Mouse (Mus musculus) naive thymus-derived CD4-positive, alpha-beta T cell, adult 5 months (primary cell): Measurements from ENCODE around the gene Prnd. TPM values are rescaled to one million over a fixed set of nuclear protein-coding genes. Genes with fewer than 3 reads are reported as not detected.

Source experiments
- polyA plus RNA-seq: library from polyadenylated mRNA; unstranded; fragments of 100-300 nt; shearing (Covaris generic); gene quantifications from one replicate; pipeline ENCODE4 v1.2.1, GENCODE M21; 2017

The Prnd gene
- not detected for polyA plus RNA-seq

DNA sequence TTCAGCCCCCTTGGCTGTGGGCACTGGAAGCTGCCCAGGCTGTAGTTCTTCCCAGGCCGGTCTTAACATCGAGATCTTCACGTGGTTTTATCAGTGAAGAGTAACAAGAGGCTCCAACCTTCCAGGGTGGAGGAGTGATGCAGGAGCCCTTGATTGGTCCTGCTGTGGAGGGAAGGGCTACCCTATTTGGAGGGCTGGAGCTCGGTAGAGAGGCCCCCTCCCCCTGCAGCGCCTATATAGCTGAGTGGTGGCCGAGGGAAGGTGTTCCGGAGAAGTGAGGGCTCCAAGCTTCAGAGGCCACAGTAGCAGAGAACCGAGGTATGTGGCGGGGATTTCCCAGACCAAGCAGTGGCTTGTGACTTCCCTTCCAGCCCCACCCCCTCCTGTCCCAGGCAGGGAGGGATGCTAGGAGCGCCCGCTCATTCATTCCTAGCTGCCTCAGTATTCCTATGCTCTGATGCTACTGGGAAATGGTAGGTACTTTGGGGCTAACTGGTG lies at the start of gene Prnd:
Prnd (plus strand) TSS at position 264 of the 498 bp plus-strand sequence.

DNA sequence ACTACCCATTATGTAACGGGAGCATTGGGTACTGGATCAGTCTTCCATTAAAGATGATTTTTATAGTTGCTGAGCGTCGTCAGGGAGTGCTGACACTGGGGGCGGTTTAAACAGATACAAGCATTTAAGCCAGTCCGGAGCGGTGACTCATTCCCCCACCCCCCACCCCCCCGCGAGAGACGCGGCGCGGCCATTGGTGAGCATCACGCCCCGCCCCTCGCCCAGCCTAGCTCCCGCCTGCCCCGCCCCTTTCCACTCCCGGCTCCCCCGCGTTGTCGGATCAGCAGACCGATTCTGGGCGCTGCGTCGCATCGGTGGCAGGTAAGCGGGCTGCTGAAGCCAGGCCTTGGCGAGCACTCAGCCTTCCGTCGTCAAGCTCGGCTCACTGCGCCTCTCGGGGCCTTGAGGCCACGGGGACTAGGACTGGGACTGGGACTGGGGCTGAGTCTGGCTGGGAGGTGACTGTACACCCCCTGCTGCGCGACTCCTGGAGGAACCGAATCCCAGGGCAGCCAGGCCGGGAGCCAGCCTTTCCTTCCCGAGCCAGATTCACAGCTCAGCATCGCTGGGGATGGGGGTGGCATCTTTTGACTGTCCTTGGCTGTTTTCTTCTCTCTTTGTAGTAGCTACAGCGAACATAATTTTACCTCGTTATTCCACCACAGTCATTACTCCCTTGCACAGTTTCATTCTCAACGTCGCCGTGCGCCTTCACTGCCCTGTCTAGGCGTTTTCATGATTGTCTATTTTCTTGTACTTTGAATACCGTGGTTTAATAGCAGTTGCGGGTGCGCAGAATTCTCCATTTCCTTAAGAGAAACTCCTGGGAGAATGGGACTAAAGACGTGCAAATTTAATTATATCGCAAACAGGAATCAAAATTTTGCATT lies 40.7 kb upstream of the Prnd start, which contains the start of the genes Prnp and Prn:
Prnp (plus strand) TSS at position 246 of the 890 bp plus-strand sequence.
Prn (plus strand) TSS at position 275 of the 890 bp plus-strand sequence.

Other genes with a start within 250 kb of the Prnd start
- not detected for gene Erv3, start 91.1 kb upstream of the Prnd start, polyA plus RNA-seq
- 2.3 TPM for gene Prnp, start 40.9 kb upstream of the Prnd start, polyA plus RNA-seq
- gene Prn, start 40.9 kb upstream of the Prnd start, polyA plus RNA-seq, result not detected
- 88.1 TPM for gene Rassf2, start 79.4 kb downstream of the Prnd start, polyA plus RNA-seq
- gene Slc23a2, start 194.2 kb downstream of the Prnd start, polyA plus RNA-seq, result 35.4 TPM